Mouse (Mus musculus): ENCODE results near the gene Paf1. TPM values are rescaled to one million over a fixed set of nuclear protein-coding genes. Genes with fewer than 3 reads are reported as not detected.

Paf1 gene
- polyA plus RNA-seq, 1 experiment from 2014 or later, result 60.2 TPM

DNA sequence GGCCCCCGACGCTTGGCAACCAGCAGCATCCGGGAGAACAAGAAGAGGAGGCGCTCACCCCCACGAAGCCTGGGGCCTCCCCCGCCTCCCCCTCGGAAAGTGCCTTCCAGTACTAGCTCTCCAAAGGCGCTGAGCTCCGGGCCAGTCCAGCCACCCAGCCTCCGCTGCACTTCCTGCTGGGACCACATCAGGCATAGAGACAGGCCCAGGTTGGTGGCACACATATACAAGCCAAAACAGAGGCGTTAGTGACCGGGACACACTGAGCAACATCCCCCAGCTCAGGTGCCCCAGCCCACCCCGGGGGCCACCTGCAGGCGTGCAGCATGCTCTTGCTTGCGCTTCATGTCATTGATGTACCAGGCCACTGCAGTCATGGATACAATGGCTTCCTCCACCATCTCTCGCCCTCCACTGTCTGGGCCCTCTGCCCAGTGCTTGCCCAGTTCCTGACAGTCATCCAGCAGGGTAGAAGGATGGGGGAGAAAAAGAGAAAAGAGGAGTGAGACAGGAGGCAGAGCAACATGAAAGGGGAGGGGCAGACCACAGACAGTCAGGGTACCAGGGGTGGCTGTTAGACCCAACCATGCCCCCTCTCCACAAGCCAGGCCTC is 25.0 kb upstream of the Paf1 start:
- no peak for TF ChIP-seq CTCF (IDR thresholded peaks at IDR 0.05; ENCODE audit: low read depth)
- no peaks in the 10 kb centered on the region for H3K27me3 ChIP-seq (ENCODE audit: insufficient read depth, low read length)
- H3K9me3 ChIP-seq (replicated peaks; ENCODE audit: low read length), result no peaks in the 10 kb centered on the region
- peaks cover 36% of the 10 kb centered on the region for H3K36me3 ChIP-seq (ENCODE audit: insufficient read depth, low read length)
- no peak overlapping the region for H3K4me2 ChIP-seq (ENCODE audit: low read length)
- no peak overlapping the region for H3K27ac ChIP-seq
- whole genome bisulfite sequencing, result 90% methylated on average over 16 of the region's 16 CpGs
- no peak overlapping the region for H3K9ac ChIP-seq (ENCODE audit: low read depth, low read length)
- no peak overlapping the region for H3K4me3 ChIP-seq (replicated peaks; ENCODE audit: low read depth, low read length)
- no peak for DNase-seq (ENCODE audit: low spot score)
- peaks cover 10% of the 10 kb centered on the region; the same call in 1 of the 2 replicates for H3K4me1 ChIP-seq (replicated peaks; ENCODE audit: insufficient read depth, low read length)
- no peak for ATAC-seq (replicated peaks; ENCODE audit: low FRiP score, low read depth)

DNA sequence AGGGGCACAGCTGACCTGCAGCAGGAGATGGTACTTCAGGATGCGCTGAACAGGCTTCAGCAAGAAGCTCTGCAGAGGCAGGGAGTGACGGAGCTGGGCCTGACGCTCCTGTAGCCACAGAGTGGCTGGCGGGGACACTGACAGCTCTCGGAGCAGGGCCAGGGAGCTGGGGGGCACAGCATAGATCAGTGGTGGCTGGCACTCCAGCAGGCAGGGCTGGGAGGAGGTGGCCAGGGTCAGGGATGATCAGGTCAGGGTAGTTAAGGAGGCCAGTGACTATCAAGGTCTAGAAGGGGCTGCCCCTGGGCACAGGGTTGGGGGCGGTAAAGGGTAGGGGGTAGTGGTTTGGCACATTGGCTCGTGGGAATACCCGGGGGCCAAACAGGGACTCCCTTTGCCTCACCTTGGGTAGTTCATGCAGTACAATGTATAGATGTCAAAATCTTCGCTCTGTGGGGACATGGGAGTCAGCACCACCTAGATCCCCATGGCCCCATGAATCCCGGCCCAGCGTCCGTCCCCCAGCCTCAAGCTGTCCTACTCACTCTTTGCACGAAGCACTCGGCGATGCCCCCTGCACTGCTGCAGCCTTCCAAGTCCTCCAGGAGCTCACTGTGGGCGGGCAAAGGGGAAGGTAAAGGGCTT is 24.4 kb upstream of the Paf1 start:
- Histone ChIP-seq H3K36me3 (ENCODE audit: insufficient read depth, low read length) (peaks cover 34% of the 10 kb centered on the region), H3K4me2 (ENCODE audit: low read length) (no peak overlapping the region)
- WGBS, result 91% methylated on average over 16 of the region's 16 CpGs

DNA sequence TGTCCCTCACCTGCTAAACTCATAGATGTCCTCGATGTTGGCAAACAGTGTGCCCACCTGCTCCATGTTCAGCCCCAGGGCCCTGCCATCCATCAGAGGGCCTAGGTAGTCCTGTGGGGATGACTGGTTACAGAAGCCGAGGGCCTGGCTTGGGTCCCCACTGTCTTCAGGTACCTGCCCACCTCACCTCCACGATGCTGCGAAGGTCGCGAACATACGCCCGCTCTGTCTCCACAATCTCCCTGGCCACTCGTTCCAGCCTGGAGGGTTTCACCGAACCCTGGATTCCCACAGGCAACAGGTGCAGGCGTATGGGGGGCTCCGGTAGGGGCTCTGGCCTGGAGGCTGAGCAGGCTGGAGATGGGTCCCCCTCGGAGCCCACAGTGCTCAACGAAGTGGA is 22.7 kb upstream of the Paf1 start:
- Histone ChIP-seq H3K9ac (ENCODE audit: low read depth, low read length) (peak overlapping the region; percentile 91; the same call in 1 of the 2 replicates), H3K27ac (no peak overlapping the region), H3K9me3 (replicated peaks; ENCODE audit: low read length) (no peaks in the 10 kb centered on the region), H3K27me3 (ENCODE audit: insufficient read depth, low read length) (no peaks in the 10 kb centered on the region), H3K36me3 (ENCODE audit: insufficient read depth, low read length) (peaks cover 24% of the 10 kb centered on the region; the same call in 1 of the 2 replicates), H3K4me2 (ENCODE audit: low read length) (peak overlapping the region; percentile 74), H3K4me3 (replicated peaks; ENCODE audit: low read depth, low read length) (peak overlapping the region; percentile 83; the same call in 1 of the 2 replicates), H3K4me1 (replicated peaks; ENCODE audit: insufficient read depth, low read length) (peaks cover 13% of the 10 kb centered on the region; the same call in 1 of the 2 replicates)
- WGBS, result 81% methylated on average over 14 of the region's 14 CpGs
- no peak for ATAC-seq (replicated peaks; ENCODE audit: low FRiP score, low read depth)
- DNase-seq (ENCODE audit: low spot score), result no peak
- TF ChIP-seq CTCF (IDR thresholded peaks at IDR 0.05; ENCODE audit: low read depth), result no peak

More for the DNA sequence above, 24.4 kb upstream of the Paf1 start:
- Histone ChIP-seq H3K4me3 (replicated peaks; ENCODE audit: low read depth, low read length) (no peak overlapping the region), H3K9ac (ENCODE audit: low read depth, low read length) (no peak overlapping the region), H3K27ac (no peak overlapping the region), H3K9me3 (replicated peaks; ENCODE audit: low read length) (no peaks in the 10 kb centered on the region), H3K27me3 (ENCODE audit: insufficient read depth, low read length) (no peaks in the 10 kb centered on the region), H3K4me1 (replicated peaks; ENCODE audit: insufficient read depth, low read length) (peaks cover 10% of the 10 kb centered on the region; the same call in 1 of the 2 replicates)
- no peak for ATAC-seq (replicated peaks; ENCODE audit: low FRiP score, low read depth)
- no peak for TF ChIP-seq CTCF (IDR thresholded peaks at IDR 0.05; ENCODE audit: low read depth)
- no peak for DNase-seq (ENCODE audit: low spot score)

DNA sequence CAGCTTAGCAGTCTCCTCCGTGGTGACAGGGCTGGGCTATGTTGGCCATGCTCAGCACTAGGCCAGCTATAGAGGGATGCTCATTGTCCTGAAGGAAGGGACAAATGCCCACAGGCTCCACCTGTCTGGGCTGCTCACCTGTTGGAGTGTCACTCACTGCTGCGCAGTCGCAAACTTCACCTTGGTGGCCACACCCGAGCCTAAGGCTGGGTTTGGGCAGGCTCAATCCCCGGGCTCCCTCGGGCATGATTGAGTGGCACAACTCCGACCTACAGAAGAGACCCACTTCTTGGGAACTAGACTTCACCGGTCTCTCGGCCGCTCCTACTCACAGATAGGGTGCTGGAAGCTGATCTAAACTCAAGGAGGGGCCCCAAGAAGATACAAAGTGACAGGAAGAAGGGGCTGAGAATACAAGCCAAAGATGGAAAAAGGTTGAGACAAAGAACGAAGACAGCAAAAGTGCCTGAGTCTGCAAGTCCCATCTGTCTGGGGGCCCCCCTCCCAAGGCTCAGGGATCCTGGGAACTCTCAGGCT is 21.7 kb upstream of the Paf1 start:
- peak overlapping the region; percentile 74 for H3K4me2 ChIP-seq (ENCODE audit: low read length)
- H3K4me3 ChIP-seq (replicated peaks; ENCODE audit: low read depth, low read length), result peak overlapping the region; percentile 83
- H3K36me3 ChIP-seq (ENCODE audit: insufficient read depth, low read length), result peaks cover 22% of the 10 kb centered on the region; the same call in 1 of the 2 replicates
- peaks cover 13% of the 10 kb centered on the region; the same call in 1 of the 2 replicates for H3K4me1 ChIP-seq (replicated peaks; ENCODE audit: insufficient read depth, low read length)
- no peak for ATAC-seq (replicated peaks; ENCODE audit: low FRiP score, low read depth)
- 2% methylated on average over 11 of the region's 11 CpGs for WGBS
- peak overlapping the region; percentile 91 for H3K9ac ChIP-seq (ENCODE audit: low read depth, low read length)
- H3K9me3 ChIP-seq (replicated peaks; ENCODE audit: low read length), result no peaks in the 10 kb centered on the region
- no peaks in the 10 kb centered on the region for H3K27me3 ChIP-seq (ENCODE audit: insufficient read depth, low read length)
- no peak for TF ChIP-seq CTCF (IDR thresholded peaks at IDR 0.05; ENCODE audit: low read depth)
- peak overlapping the region; percentile 95 for H3K27ac ChIP-seq
- no peak for DNase-seq (ENCODE audit: low spot score)

DNA sequence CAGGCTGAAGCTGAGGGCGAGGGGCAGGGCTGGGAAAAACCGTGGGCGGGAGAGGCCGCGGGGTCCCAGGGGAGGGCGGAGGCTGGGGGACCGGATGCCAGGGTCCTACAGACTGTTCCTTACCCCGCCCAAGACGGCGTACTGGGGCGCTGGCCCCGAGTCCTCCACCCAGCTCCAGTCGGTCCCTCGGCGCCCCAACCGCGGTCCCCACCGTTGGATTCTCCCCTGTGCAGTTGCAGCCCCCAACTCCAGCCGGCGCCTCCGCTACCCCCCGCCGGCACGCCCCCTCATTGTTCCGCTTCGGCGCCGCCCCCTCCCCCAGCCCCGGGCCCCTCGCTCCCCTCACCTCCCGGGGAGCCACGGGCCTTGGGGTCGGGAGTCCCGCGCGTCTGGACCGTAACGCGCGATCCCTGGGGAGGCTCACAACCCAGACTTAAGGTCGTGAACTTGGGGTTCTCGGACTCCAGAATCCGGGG is 21.2 kb upstream of the Paf1 start:
- Histone ChIP-seq H3K36me3 (ENCODE audit: insufficient read depth, low read length) (peaks cover 17% of the 10 kb centered on the region; the same call in 1 of the 2 replicates), H3K9ac (ENCODE audit: low read depth, low read length) (peak overlapping the region; percentile 91), H3K4me2 (ENCODE audit: low read length) (peak overlapping the region; percentile 74), H3K27ac (peak overlapping the region; percentile 95), H3K27me3 (ENCODE audit: insufficient read depth, low read length) (no peaks in the 10 kb centered on the region), H3K9me3 (replicated peaks; ENCODE audit: low read length) (no peaks in the 10 kb centered on the region), H3K4me3 (replicated peaks; ENCODE audit: low read depth, low read length) (peak overlapping the region; percentile 83), H3K4me1 (replicated peaks; ENCODE audit: insufficient read depth, low read length) (peaks cover 13% of the 10 kb centered on the region; the same call in 1 of the 2 replicates)
- peak; percentile 83 for DNase-seq (ENCODE audit: low spot score)
- no peak for ATAC-seq (replicated peaks; ENCODE audit: low FRiP score, low read depth)
- under 1% methylated on average over 41 of the region's 43 CpGs for WGBS
- no peak for TF ChIP-seq CTCF (IDR thresholded peaks at IDR 0.05; ENCODE audit: low read depth)
